Mouse (Mus musculus): ENCODE measurements around the gene Dph3. TPM values are rescaled to one million over a fixed set of nuclear protein-coding genes. Genes with fewer than 3 reads are reported as not detected.

Dph3 gene
- polyA plus RNA-seq, 1 experiment from 2014 or later: 74.5 TPM

GRCm38 (mm10) chr14:32055781-32056180 is 29.7 kb downstream of the Dph3 start:
- Histone ChIP-seq H3K27me3 (no peaks in the 10 kb centered on the region), H3K9ac (no peak overlapping the region), H3K9me3 (replicated peaks) (no peaks in the 10 kb centered on the region), H3K4me1 (peaks cover 8% of the 10 kb centered on the region; the same call in 1 of the 2 replicates), H3K4me2 (replicated peaks) (no peak overlapping the region), H3K36me3 (no peaks in the 10 kb centered on the region), H3K27ac (replicated peaks) (no peak overlapping the region), H3K4me3 (replicated peaks) (no peak overlapping the region)
- 61% methylated on average over 8 of the region's 8 CpGs for WGBS
- no peak for ATAC-seq (ENCODE audit: insufficient number of reproducible peaks, low FRiP score, low TSS enrichment, low read depth)

- Histone ChIP-seq H3K27ac (replicated peaks) (no peak overlapping the region), H3K36me3 (no peaks in the 10 kb centered on the region), H3K4me3 (replicated peaks) (no peak overlapping the region), H3K4me2 (replicated peaks) (no peak overlapping the region), H3K9me3 (replicated peaks) (no peaks in the 10 kb centered on the region), H3K9ac (no peak overlapping the region), H3K27me3 (no peaks in the 10 kb centered on the region), H3K4me1 (peaks cover 8% of the 10 kb centered on the region; the same call in 1 of the 2 replicates)
- ATAC-seq (ENCODE audit: insufficient number of reproducible peaks, low FRiP score, low TSS enrichment, low read depth): no peak
- WGBS: 37% methylated on average over 10 of the region's 10 CpGs
Observed at GRCm38 (mm10) chr14:32054788-32055187, 30.7 kb downstream of the Dph3 start.

GRCm38 (mm10) chr14:32053895-32054294 is 31.6 kb downstream of the Dph3 start:
- no peak overlapping the region for H3K27ac ChIP-seq (replicated peaks)
- H3K9ac ChIP-seq: no peak overlapping the region
- ATAC-seq (ENCODE audit: insufficient number of reproducible peaks, low FRiP score, low TSS enrichment, low read depth): no peak
- H3K4me3 ChIP-seq (replicated peaks): no peak overlapping the region
- no peaks in the 10 kb centered on the region for H3K27me3 ChIP-seq
- peaks cover 8% of the 10 kb centered on the region; the same call in 1 of the 2 replicates for H3K4me1 ChIP-seq
- H3K4me2 ChIP-seq (replicated peaks): no peak overlapping the region
- no peaks in the 10 kb centered on the region for H3K9me3 ChIP-seq (replicated peaks)
- 66% methylated on average over 5 of the region's 5 CpGs for WGBS
- no peaks in the 10 kb centered on the region for H3K36me3 ChIP-seq

GRCm38 (mm10) chr14:32050171-32050570 is 35.4 kb downstream of the Dph3 start:
- no peaks in the 10 kb centered on the region for H3K36me3 ChIP-seq
- 81% methylated on average over 6 of the region's 6 CpGs for WGBS
- no peak for ATAC-seq (ENCODE audit: insufficient number of reproducible peaks, low FRiP score, low TSS enrichment, low read depth)
- no peak overlapping the region for H3K9ac ChIP-seq
- H3K9me3 ChIP-seq (replicated peaks): no peaks in the 10 kb centered on the region
- H3K27ac ChIP-seq (replicated peaks): no peak overlapping the region
- H3K27me3 ChIP-seq: no peaks in the 10 kb centered on the region
- H3K4me2 ChIP-seq (replicated peaks): no peak overlapping the region
- H3K4me1 ChIP-seq: peaks cover 11% of the 10 kb centered on the region; the same call in 1 of the 2 replicates
- no peak overlapping the region for H3K4me3 ChIP-seq (replicated peaks)

- H3K4me3 ChIP-seq (replicated peaks): no peak overlapping the region
- no peak overlapping the region for H3K9ac ChIP-seq
- no peak for ATAC-seq (ENCODE audit: insufficient number of reproducible peaks, low FRiP score, low TSS enrichment, low read depth)
- 67% methylated on average over 8 of the region's 8 CpGs for WGBS
- no peaks in the 10 kb centered on the region for H3K27me3 ChIP-seq
- peaks cover 3% of the 10 kb centered on the region; the same call in 1 of the 2 replicates for H3K4me1 ChIP-seq
- no peaks in the 10 kb centered on the region for H3K9me3 ChIP-seq (replicated peaks)
- no peak overlapping the region for H3K4me2 ChIP-seq (replicated peaks)
- H3K36me3 ChIP-seq: no peaks in the 10 kb centered on the region
- no peak overlapping the region for H3K27ac ChIP-seq (replicated peaks)
Observed at GRCm38 (mm10) chr14:32046357-32046756, 39.2 kb downstream of the Dph3 start.

GRCm38 (mm10) chr14:32042108-32042507 is 43.4 kb downstream of the Dph3 start:
- no peak overlapping the region for H3K4me2 ChIP-seq (replicated peaks)
- no peaks in the 10 kb centered on the region for H3K27me3 ChIP-seq
- peaks cover 3% of the 10 kb centered on the region; the same call in 1 of the 2 replicates for H3K4me1 ChIP-seq
- H3K9me3 ChIP-seq (replicated peaks): no peaks in the 10 kb centered on the region
- no peak overlapping the region for H3K4me3 ChIP-seq (replicated peaks)
- H3K27ac ChIP-seq (replicated peaks): no peak overlapping the region
- no peaks in the 10 kb centered on the region for H3K36me3 ChIP-seq
- WGBS: 53% methylated on average over 5 of the region's 5 CpGs
- H3K9ac ChIP-seq: no peak overlapping the region
- ATAC-seq (ENCODE audit: insufficient number of reproducible peaks, low FRiP score, low TSS enrichment, low read depth): no peak

- no peaks in the 10 kb centered on the region for H3K36me3 ChIP-seq
- H3K4me3 ChIP-seq (replicated peaks): no peak overlapping the region
- ATAC-seq (ENCODE audit: insufficient number of reproducible peaks, low FRiP score, low TSS enrichment, low read depth): no peak
- no peak overlapping the region for H3K4me2 ChIP-seq (replicated peaks)
- H3K27ac ChIP-seq (replicated peaks): no peak overlapping the region
- H3K9me3 ChIP-seq (replicated peaks): no peaks in the 10 kb centered on the region
- H3K4me1 ChIP-seq: no peaks in the 10 kb centered on the region
- H3K27me3 ChIP-seq: no peaks in the 10 kb centered on the region
- WGBS: 84% methylated on average over 8 of the region's 8 CpGs
- H3K9ac ChIP-seq: no peak overlapping the region
Observed at GRCm38 (mm10) chr14:32037661-32038252, 47.8 kb downstream of the Dph3 start.

- H3K9me3 ChIP-seq (replicated peaks): no peaks in the 10 kb centered on the region
- ATAC-seq (ENCODE audit: insufficient number of reproducible peaks, low FRiP score, low TSS enrichment, low read depth): no peak
- no peak overlapping the region for H3K9ac ChIP-seq
- H3K4me2 ChIP-seq (replicated peaks): no peak overlapping the region
- H3K27me3 ChIP-seq: no peaks in the 10 kb centered on the region
- H3K27ac ChIP-seq (replicated peaks): no peak overlapping the region
- 70% methylated on average over 5 of the region's 5 CpGs for whole genome bisulfite sequencing
- no peaks in the 10 kb centered on the region for H3K36me3 ChIP-seq
- H3K4me3 ChIP-seq (replicated peaks): no peak overlapping the region
- H3K4me1 ChIP-seq: no peaks in the 10 kb centered on the region
Observed at GRCm38 (mm10) chr14:32036482-32036881, 49.0 kb downstream of the Dph3 start.

- peaks cover 14% of the 10 kb centered on the region for H3K4me1 ChIP-seq
- no peak overlapping the region for H3K4me3 ChIP-seq (replicated peaks)
- no peak for ATAC-seq (ENCODE audit: insufficient number of reproducible peaks, low FRiP score, low TSS enrichment, low read depth)
- WGBS: 6% methylated on average over 4 of the region's 4 CpGs
- no peaks in the 10 kb centered on the region for H3K9me3 ChIP-seq (replicated peaks)
- peaks cover 7% of the 10 kb centered on the region for H3K27me3 ChIP-seq
- no peak overlapping the region for H3K9ac ChIP-seq
- no peak overlapping the region for H3K27ac ChIP-seq (replicated peaks)
- H3K36me3 ChIP-seq: no peaks in the 10 kb centered on the region
- H3K4me2 ChIP-seq (replicated peaks): no peak overlapping the region
Observed at GRCm38 (mm10) chr14:32032522-32032921, 53.0 kb downstream of the Dph3 start.

Other genes starting within 250 kb of the Dph3 start
- 0.37 and 0.48 TPM in 2 replicates for gene Galnt15, start 56.7 kb downstream of the Dph3 start, polyA plus RNA-seq (2015; fragmentation: Nextera tagmentation; extraction: Ambion mirVana)
- gene Oxnad1, start 355 bp downstream of the Dph3 start, polyA plus RNA-seq (2015; fragmentation: Nextera tagmentation; extraction: Ambion mirVana): 21.0 and 24.7 TPM in 2 replicates
- gene Msmb, start 56.3 kb upstream of the Dph3 start, polyA plus RNA-seq (2015; fragmentation: Nextera tagmentation; extraction: Ambion mirVana): not detected in 2 replicates
- 90.5 and 94.2 TPM in 2 replicates for gene Ncoa4, start 74.1 kb upstream of the Dph3 start, polyA plus RNA-seq (2015; fragmentation: Nextera tagmentation; extraction: Ambion mirVana)
- gene Timm23, start 116.2 kb upstream of the Dph3 start, polyA plus RNA-seq (2015; fragmentation: Nextera tagmentation; extraction: Ambion mirVana): 247 and 253 TPM in 2 replicates
- gene Parg, start 116.2 kb upstream of the Dph3 start, polyA plus RNA-seq (2015; fragmentation: Nextera tagmentation; extraction: Ambion mirVana): 39.2 and 40.5 TPM in 2 replicates
- gene Ogdhl, start 236.3 kb upstream of the Dph3 start, polyA plus RNA-seq (2015; fragmentation: Nextera tagmentation; extraction: Ambion mirVana): 12.5 and 13.9 TPM in 2 replicates